Mouse (Mus musculus) kidney, embryonic 14.5 days (tissue): ENCODE data around the gene Zmynd12. TPM values are rescaled to one million over a fixed set of nuclear protein-coding genes. Genes with fewer than 3 reads are reported as not detected.
A peak's percentile ranks its signal among the peaks of the same experiment; 100 is the strongest.

Experiments used
- ATAC-seq: fragments of 200-750 bp; cut with Nextera tagmentation; 2 replicates; pipeline ENCODE4 v1.8.0; 2017; ENCODE audit warnings: moderate number of reproducible peaks, mild to moderate bottlenecking, moderate TSS enrichment, moderate library complexity; ENCODE audit not compliant: low FRiP score, low TSS enrichment
- H3K27ac ChIP-seq: fragments of 300-500 bp; sonication (generic); 2 replicates; pipeline ENCODE4 v1.5.1; 2014; ENCODE audit warnings: low read depth, mild to moderate bottlenecking, low read length, moderate library complexity, mixed read lengths
- H3K27me3 ChIP-seq: fragments of 300-500 bp; sonication (generic); 2 replicates; pipeline ENCODE4 v1.6.1; 2014; ENCODE audit warnings: mild to moderate bottlenecking, low read length; ENCODE audit not compliant: control insufficient read depth, insufficient read depth
- H3K36me3 ChIP-seq: fragments of 300-500 bp; sonication (generic); 2 replicates; pipeline ENCODE4 v1.6.1; 2014; ENCODE audit warnings: low read length, mixed read lengths; ENCODE audit not compliant: control insufficient read depth, insufficient read depth
- H3K4me1 ChIP-seq: fragments of 300-500 bp; sonication (generic); 2 replicates; pipeline ENCODE4 v1.6.1; 2014; ENCODE audit warnings: low read length, mixed read lengths; ENCODE audit not compliant: control insufficient read depth, insufficient read depth
- H3K4me2 ChIP-seq: fragments of 300-500 bp; sonication (generic); replicated peaks from 2 replicates; pipeline ENCODE4 v1.6.1; 2014; ENCODE audit warnings: low read depth, mild to moderate bottlenecking, low read length
- H3K4me3 ChIP-seq: fragments of 300-500 bp; sonication (generic); 2 replicates; pipeline ENCODE4 v1.5.1; 2014; ENCODE audit warnings: mild to moderate bottlenecking, low read length
- H3K9ac ChIP-seq: fragments of 300-500 bp; sonication (generic); 2 replicates; pipeline ENCODE4 v1.6.1; 2014; ENCODE audit warnings: low read depth, mild to moderate bottlenecking, low read length, moderate library complexity
- H3K9me3 ChIP-seq: fragments of 300-500 bp; sonication (generic); 2 replicates; pipeline ENCODE4 v1.6.1; 2016; ENCODE audit warnings: low read length; ENCODE audit not compliant: control insufficient read depth
- WGBS: fragments of 180-500 bp; shearing (Covaris S2); extraction: QIAGEN DNeasy Blood & Tissue Kit; methylation state at CpG from one replicate; pipeline ENCODE4 v1.1.7; 2014; 5-methylcytosine and 5-hydroxymethylcytosine counted together
- polyA plus RNA-seq: library from polyadenylated mRNA; unstranded; fragments of >200 nt; fragmentation: Nextera tagmentation; extraction: Ambion mirVana; gene quantifications from 2 replicates; pipeline ENCODE4 v1.2.1, GENCODE M21; 2014

Zmynd12 gene
- polyA plus RNA-seq, 1 experiment from 2014 or later, result 0.53 TPM

DNA sequence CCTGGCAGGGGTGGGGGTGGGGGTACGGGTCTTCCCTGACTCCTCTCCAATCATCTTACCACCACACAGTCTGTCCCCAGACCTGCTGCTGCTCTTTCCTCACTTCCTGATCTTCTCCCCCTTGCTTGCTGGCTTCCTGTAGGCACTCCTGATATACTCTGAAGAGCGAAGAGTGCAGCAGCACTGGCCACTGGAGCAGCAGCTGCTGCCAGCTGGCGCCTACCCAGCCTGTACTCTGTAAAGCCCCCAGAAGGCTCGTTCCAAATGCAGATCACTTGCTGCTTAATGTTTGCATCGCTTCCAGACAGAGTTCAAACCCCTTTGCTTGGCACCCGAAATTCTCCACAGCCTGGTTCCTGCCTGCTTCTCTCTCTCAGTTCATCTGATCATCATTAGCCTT lies 9.8 kb upstream of the Zmynd12 start:
- Histone ChIP-seq H3K4me3 (no peak overlapping the region), H3K36me3 (no peaks in the 10 kb centered on the region), H3K27ac (no peak overlapping the region), H3K27me3 (no peaks in the 10 kb centered on the region), H3K4me2 (no peak overlapping the region), H3K9ac (no peak overlapping the region), H3K4me1 (0 out of 2 replicates have a peak, but pooled peaks cover 7% of the 10 kb centered on the region), H3K9me3 (no peaks in the 10 kb centered on the region)
- WGBS, result 66% methylated on average over 6 of the region's 6 CpGs
- ATAC-seq, result no peak

- H3K27ac ChIP-seq, result peak within 1 kb of the TSS; percentile 37; the same call in 1 of the 2 replicates
- 0 out of 2 replicates have a peak, but pooled peaks cover 7% of the 10 kb centered on the region for H3K4me1 ChIP-seq
- peak within 1 kb of the TSS; percentile 89 for H3K4me2 ChIP-seq
- H3K4me3 ChIP-seq, result peak within 1 kb of the TSS; percentile 64
- H3K27me3 ChIP-seq, result no peaks in the 10 kb centered on the region
- peak within 1 kb of the TSS; percentile 58 for H3K9ac ChIP-seq
- ATAC-seq, result peak; percentile 100
- no peaks in the 10 kb centered on the region; the same call in 1 of the 2 replicates for H3K36me3 ChIP-seq
- H3K9me3 ChIP-seq, result no peaks in the 10 kb centered on the region
- WGBS, result under 1% methylated on average over 49 of the region's 49 CpGs
Observed at GRCm38 (mm10) chr4:119415072-119415753, 7.4 kb upstream of the Zmynd12 start, which contains the start of gene Ccdc30. Ccdc30 (minus strand) TSS chr4:119415521.

GRCm38 (mm10) chr4:119417270-119417669 lies 5.3 kb upstream of the Zmynd12 start:
- no peaks in the 10 kb centered on the region for H3K27me3 ChIP-seq
- WGBS, result 87% methylated on average over 3 of the region's 3 CpGs

GRCm38 (mm10) chr4:119417894-119418293 lies 4.7 kb upstream of the Zmynd12 start:
- Histone ChIP-seq H3K36me3 (no peaks in the 10 kb centered on the region; the same call in 1 of the 2 replicates), H3K27ac (no peak overlapping the region), H3K9me3 (no peaks in the 10 kb centered on the region), H3K4me2 (no peak overlapping the region), H3K4me1 (peaks cover 7% of the 10 kb centered on the region; the same call in 1 of the 2 replicates), H3K9ac (no peak overlapping the region), H3K4me3 (no peak overlapping the region), H3K27me3 (no peaks in the 10 kb centered on the region)
- WGBS, result 89% methylated on average over 3 of the region's 3 CpGs
- ATAC-seq, result no peak

More at GRCm38 (mm10) chr4:119417270-119417669, 5.3 kb upstream of the Zmynd12 start:
- no peak overlapping the region for H3K4me3 ChIP-seq
- H3K4me1 ChIP-seq, result peaks cover 7% of the 10 kb centered on the region; the same call in 1 of the 2 replicates
- H3K9ac ChIP-seq, result no peak overlapping the region
- H3K27ac ChIP-seq, result no peak overlapping the region
- H3K9me3 ChIP-seq, result no peaks in the 10 kb centered on the region
- no peak for ATAC-seq
- H3K36me3 ChIP-seq, result no peaks in the 10 kb centered on the region; the same call in 1 of the 2 replicates
- no peak overlapping the region for H3K4me2 ChIP-seq

DNA sequence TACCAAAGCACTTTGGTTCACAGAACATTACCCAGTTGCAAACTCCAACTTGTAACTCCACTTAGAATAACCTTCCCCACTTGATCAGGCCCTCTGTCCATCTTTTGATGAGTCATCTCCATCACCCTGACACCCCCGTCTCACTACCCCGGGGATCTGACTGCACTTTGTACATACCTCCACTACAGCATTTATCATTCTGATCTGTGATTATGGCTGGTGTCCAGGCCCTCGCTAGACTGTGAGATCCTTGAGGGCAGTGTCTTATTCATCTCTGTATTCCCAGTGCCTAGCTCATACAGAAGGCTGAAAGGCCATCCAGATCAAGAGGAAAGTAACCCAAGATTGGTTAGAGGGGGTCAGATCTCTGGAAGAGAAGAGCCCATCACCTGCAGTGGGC lies 1.4 kb upstream of the Zmynd12 start:
- WGBS, result 51% methylated on average over 3 of the region's 3 CpGs
- H3K27ac ChIP-seq, result no peak overlapping the region
- no peaks in the 10 kb centered on the region for H3K9me3 ChIP-seq
- H3K36me3 ChIP-seq, result no peaks in the 10 kb centered on the region; the same call in 1 of the 2 replicates
- peak overlapping the region; percentile 56 for H3K4me2 ChIP-seq
- peak overlapping the region; percentile 75 for H3K9ac ChIP-seq
- H3K27me3 ChIP-seq, result no peaks in the 10 kb centered on the region
- H3K4me1 ChIP-seq, result no peaks in the 10 kb centered on the region; the same call in 1 of the 2 replicates
- peak overlapping the region; percentile 68 for H3K4me3 ChIP-seq
- ATAC-seq, result no peak

GRCm38 (mm10) chr4:119421921-119422293 lies 707 bp upstream of the Zmynd12 start:
- 1% methylated on average over 31 of the region's 31 CpGs for WGBS
- Histone ChIP-seq H3K9ac (peak overlapping the region; percentile 75), H3K4me3 (peak overlapping the region; percentile 68), H3K27ac (peak overlapping the region; percentile 91), H3K9me3 (no peaks in the 10 kb centered on the region), H3K4me1 (no peaks in the 10 kb centered on the region; the same call in 1 of the 2 replicates), H3K36me3 (no peaks in the 10 kb centered on the region; the same call in 1 of the 2 replicates), H3K27me3 (no peaks in the 10 kb centered on the region), H3K4me2 (peak overlapping the region; percentile 56)
- ATAC-seq, result no peak; the same call in 1 of the 2 replicates

DNA sequence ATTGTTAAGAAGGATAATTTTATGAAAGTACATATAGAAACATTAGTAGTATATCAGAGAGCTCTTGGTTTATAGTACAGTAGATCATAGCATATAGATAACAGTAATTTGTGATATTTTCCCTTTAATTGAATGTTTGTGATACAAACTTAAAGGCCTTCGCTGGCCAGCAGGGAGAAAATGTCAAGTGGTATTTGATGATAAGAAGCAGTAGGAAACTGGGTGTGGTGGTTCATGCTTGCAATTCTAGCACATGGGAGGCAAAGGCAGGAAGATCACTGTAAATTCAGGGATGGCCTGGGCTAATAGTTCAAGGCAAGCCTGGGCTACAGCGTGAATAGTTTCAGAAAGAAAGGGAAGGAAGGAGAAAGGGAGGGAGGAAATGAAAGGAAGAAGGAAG lies 2.5 kb downstream of the Zmynd12 start:
- H3K9ac ChIP-seq, result no peak overlapping the region
- H3K27me3 ChIP-seq, result no peaks in the 10 kb centered on the region
- WGBS, result 94% methylated on average over 2 of the region's 2 CpGs
- H3K27ac ChIP-seq, result no peak overlapping the region
- no peak overlapping the region for H3K4me3 ChIP-seq
- no peaks in the 10 kb centered on the region for H3K36me3 ChIP-seq
- ATAC-seq, result no peak
- H3K4me1 ChIP-seq, result no peaks in the 10 kb centered on the region; the same call in 1 of the 2 replicates
- H3K9me3 ChIP-seq, result no peaks in the 10 kb centered on the region
- no peak overlapping the region for H3K4me2 ChIP-seq

DNA sequence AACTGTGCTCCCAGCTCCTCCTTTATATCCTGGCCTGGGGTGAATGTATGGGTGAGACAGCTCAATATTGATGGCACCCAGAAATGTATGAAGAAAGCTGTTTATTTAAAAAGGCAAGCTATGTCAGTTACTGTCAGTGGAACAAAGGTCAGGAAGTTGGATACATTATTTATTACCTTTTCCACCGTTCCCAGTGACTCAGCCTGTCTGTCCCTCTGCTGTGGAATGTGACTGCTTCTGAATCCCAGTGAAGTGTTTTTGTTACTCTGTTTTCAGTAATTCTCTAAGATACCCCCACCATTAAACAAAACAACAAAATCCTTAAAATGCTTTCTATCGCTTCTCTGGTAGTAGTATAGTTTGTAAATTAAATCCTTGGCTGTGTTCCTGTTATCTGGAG lies 3.0 kb downstream of the Zmynd12 start:
- WGBS, result 37% methylated on average over 2 of the region's 2 CpGs
- H3K4me2 ChIP-seq, result no peak overlapping the region
- no peaks in the 10 kb centered on the region for H3K27me3 ChIP-seq
- no peaks in the 10 kb centered on the region for H3K9me3 ChIP-seq
- H3K4me1 ChIP-seq, result no peaks in the 10 kb centered on the region; the same call in 1 of the 2 replicates
- no peak for ATAC-seq
- H3K36me3 ChIP-seq, result no peaks in the 10 kb centered on the region
- H3K4me3 ChIP-seq, result no peak overlapping the region
- no peak overlapping the region for H3K27ac ChIP-seq
- no peak overlapping the region for H3K9ac ChIP-seq

DNA sequence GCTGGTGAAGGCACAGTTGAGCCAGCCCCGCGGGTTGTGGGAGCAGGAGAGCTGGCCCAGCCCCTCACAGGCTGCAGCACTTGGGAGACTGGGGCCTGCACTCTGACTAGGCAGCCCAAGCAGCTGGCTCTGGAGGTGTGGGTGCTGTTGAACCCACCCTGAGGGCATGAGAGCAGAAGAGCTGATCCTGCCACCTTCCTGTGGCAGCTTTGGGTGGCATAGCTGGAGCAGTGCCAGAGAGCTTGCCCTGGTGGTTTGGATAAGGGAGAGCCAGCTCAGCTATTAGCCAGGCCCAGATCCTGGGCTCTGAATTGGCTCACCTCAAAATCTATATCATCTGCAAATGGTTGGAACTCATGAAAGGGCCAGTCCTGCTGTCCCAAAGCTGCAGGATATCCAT lies 5.1 kb downstream of the Zmynd12 start:
- Histone ChIP-seq H3K4me1 (no peaks in the 10 kb centered on the region), H3K4me2 (no peak overlapping the region), H3K9me3 (no peaks in the 10 kb centered on the region), H3K9ac (no peak overlapping the region), H3K4me3 (no peak overlapping the region), H3K27me3 (no peaks in the 10 kb centered on the region), H3K27ac (no peak overlapping the region), H3K36me3 (no peaks in the 10 kb centered on the region)
- WGBS, result 75% methylated on average over 2 of the region's 2 CpGs
- ATAC-seq, result no peak
